Mouse (Mus musculus): ENCODE data around the gene Slc26a3.

GRCm38 (mm10) chr12:31503211-31503610, 112.5 kb downstream of the Slc26a3 start:
- no peak; the same call in 1 of the 2 replicates for TF ChIP-seq CTCF (IDR thresholded peaks at IDR 0.05; ENCODE audit: low read depth, low read length)
- no peak for TF ChIP-seq POLR2A (IDR thresholded peaks at IDR 0.05; ENCODE audit: extremely low read depth, insufficient read depth, low read length)

Data from liver, adult 2 months (tissue).